Mouse (Mus musculus) stomach, adult 2 months (tissue): ENCODE data around the gene BC107364. TPM values are rescaled to one million over a fixed set of nuclear protein-coding genes. Genes with fewer than 3 reads are reported as not detected.

Source experiments
- polyA plus RNA-seq: library from polyadenylated mRNA; depleted of rRNA; stranded (reverse); fragments of >200 nt; gene quantifications from 2 replicates; pipeline ENCODE4 v1.2.3, GENCODE M21; 2012; rRNA removed

The BC107364 gene
- 0.11 and 0.22 TPM in 2 replicates for polyA plus RNA-seq

GRCm38 (mm10) chr3:96452262-96452661 is at the start of gene BC107364:
Gene BC107364, minus strand, starts transcription at chr3:96452306.

Other genes starting within 250 kb of the BC107364 start
- 30.5 and 48.9 TPM in 2 replicates for gene Bola1, start 232.6 kb downstream of the BC107364 start, polyA plus RNA-seq
- 3.7 TPM in 1 of 2 replicates, not detected in the other for gene Hist2h2ab, start 232.4 kb downstream of the BC107364 start, polyA plus RNA-seq
- gene Hist2h2ac, start 231.4 kb downstream of the BC107364 start, polyA plus RNA-seq = 3.6 and 7.2 TPM in 2 replicates
- 0.98 and 1.5 TPM in 2 replicates for gene Hist2h2be, start 231.2 kb downstream of the BC107364 start, polyA plus RNA-seq
- gene Hist2h3c2, start 213.2 kb downstream of the BC107364 start, polyA plus RNA-seq = 39.6 and 62.7 TPM in 2 replicates
- 125 and 141 TPM in 2 replicates for gene Hist2h2aa2, start 212.0 kb downstream of the BC107364 start, polyA plus RNA-seq
- gene Hist2h2aa1, start 206.8 kb downstream of the BC107364 start, polyA plus RNA-seq = 236 and 409 TPM in 2 replicates
- gene Hist2h3c1, start 205.6 kb downstream of the BC107364 start, polyA plus RNA-seq = not detected in 2 replicates
- 1.9 and 2.1 TPM in 2 replicates for gene Hist2h4, start 189.0 kb downstream of the BC107364 start, polyA plus RNA-seq
- 34.2 and 45.6 TPM in 2 replicates for gene Hist2h3b, start 183.7 kb downstream of the BC107364 start, polyA plus RNA-seq
- 0.85 and 1.3 TPM in 2 replicates for gene Hist2h2bb, start 182.6 kb downstream of the BC107364 start, polyA plus RNA-seq
- gene Fcgr1, start 158.3 kb downstream of the BC107364 start, polyA plus RNA-seq = 0.29 and 0.46 TPM in 2 replicates
- 5.6 and 7.5 TPM in 2 replicates for gene Hfe2, start 72.9 kb upstream of the BC107364 start, polyA plus RNA-seq
- 353 and 474 TPM in 2 replicates for gene Txnip, start 105.7 kb upstream of the BC107364 start, polyA plus RNA-seq
- gene Gm16253, start 124.7 kb upstream of the BC107364 start, polyA plus RNA-seq = 0.48 TPM in 1 of 2 replicates, not detected in the other
- gene Polr3gl, start 141.9 kb upstream of the BC107364 start, polyA plus RNA-seq = 4.2 and 4.9 TPM in 2 replicates
- gene Ankrd34a, start 144.3 kb upstream of the BC107364 start, polyA plus RNA-seq = 0.85 and 1.1 TPM in 2 replicates
- gene Lix1l, start 148.8 kb upstream of the BC107364 start, polyA plus RNA-seq = 4.0 and 6.1 TPM in 2 replicates
- gene Rbm8a, start 177.6 kb upstream of the BC107364 start, polyA plus RNA-seq = 0.35 and 0.47 TPM in 2 replicates
- 7.7 and 11.7 TPM in 2 replicates for gene Pex11b, start 183.1 kb upstream of the BC107364 start, polyA plus RNA-seq
- gene Gm42957, start 183.2 kb upstream of the BC107364 start, polyA plus RNA-seq = 0.04 TPM in 1 of 2 replicates, not detected in the other
- gene Itga10, start 193.3 kb upstream of the BC107364 start, polyA plus RNA-seq = 0.46 and 1.5 TPM in 2 replicates
- gene Ankrd35, start 217.8 kb upstream of the BC107364 start, polyA plus RNA-seq = 2.9 and 3.7 TPM in 2 replicates
- 20.9 and 23.0 TPM in 2 replicates for gene Pias3, start 244.1 kb upstream of the BC107364 start, polyA plus RNA-seq